Mouse (Mus musculus) forebrain, embryonic 10.5 days (tissue): ENCODE measurements around the gene Akr1b8. TPM values are rescaled to one million over a fixed set of nuclear protein-coding genes. Genes with fewer than 3 reads are reported as not detected.

Source experiments
- polyA plus RNA-seq: library from polyadenylated mRNA; unstranded; fragments of >200 nt; fragmentation: Nextera tagmentation; extraction: Ambion mirVana; gene quantifications from 2 replicates; pipeline ENCODE4 v1.2.1, GENCODE M21; 2016

Gene Akr1b8
- polyA plus RNA-seq, 1 experiment from 2014 or later = 14.2 TPM

Other genes starting within 250 kb of the Akr1b8 start
- gene Slc35b4, start 177.0 kb upstream of the Akr1b8 start, polyA plus RNA-seq = 41.7 and 47.5 TPM in 2 replicates
- 258 and 262 TPM in 2 replicates for gene Akr1b3, start 36.6 kb upstream of the Akr1b8 start, polyA plus RNA-seq
- 11.0 and 11.9 TPM in 2 replicates for gene Akr1b10, start 30.1 kb downstream of the Akr1b8 start, polyA plus RNA-seq
- gene Akr1b7, start 58.2 kb downstream of the Akr1b8 start, polyA plus RNA-seq = 0.11 TPM in 1 of 2 replicates, not detected in the other
- 54.6 and 68.6 TPM in 2 replicates for gene Bpgm, start 122.1 kb downstream of the Akr1b8 start, polyA plus RNA-seq
- 135 and 143 TPM in 2 replicates for gene Cald1, start 244.4 kb downstream of the Akr1b8 start, polyA plus RNA-seq